Mouse (Mus musculus) kidney, postnatal 0 days (tissue): ENCODE results near the gene Axin1. TPM values are rescaled to one million over a fixed set of nuclear protein-coding genes. Genes with fewer than 3 reads are reported as not detected.
A peak's percentile ranks its signal among the peaks of the same experiment; 100 is the strongest.

Experiments used
- ATAC-seq: fragments of 200-750 bp; cut with Nextera tagmentation; replicated peaks from 2 replicates; pipeline ENCODE4 v1.8.0; 2017; ENCODE audit warnings: low read depth, moderate number of reproducible peaks, moderate TSS enrichment, moderate library complexity; ENCODE audit not compliant: low FRiP score
- DNase-seq: peaks from one replicate; pipeline ENCODE4 v3.0.0-alpha.2; 2016; ENCODE audit warnings: low spot score
- H3K27ac ChIP-seq: fragments of 300-500 bp; sonication (generic); 2 replicates; pipeline ENCODE4 v1.5.1; 2014; ENCODE audit warnings: mild to moderate bottlenecking
- H3K27me3 ChIP-seq: fragments of 300-500 bp; sonication (generic); 2 replicates; pipeline ENCODE4 v1.6.1; 2014; ENCODE audit warnings: low read length, mixed read lengths; ENCODE audit not compliant: insufficient read depth
- H3K36me3 ChIP-seq: fragments of 300-500 bp; sonication (generic); 2 replicates; pipeline ENCODE4 v1.6.1; 2014; ENCODE audit warnings: low read length, mixed read lengths; ENCODE audit not compliant: insufficient read depth
- H3K4me1 ChIP-seq: fragments of 300-500 bp; sonication (generic); replicated peaks from 2 replicates; pipeline ENCODE4 v1.6.1; 2014; ENCODE audit warnings: antibody characterized with exemption, low read length, mixed read lengths; ENCODE audit not compliant: insufficient read depth
- H3K4me2 ChIP-seq: fragments of 300-500 bp; sonication (generic); 2 replicates; pipeline ENCODE4 v1.6.1; 2014; ENCODE audit warnings: mild to moderate bottlenecking, low read length, moderate library complexity, mixed read lengths
- H3K4me3 ChIP-seq: fragments of 300-500 bp; sonication (generic); replicated peaks from 2 replicates; pipeline ENCODE4 v1.5.1; 2014; ENCODE audit warnings: low read depth, low read length
- H3K9ac ChIP-seq: fragments of 300-500 bp; sonication (generic); 2 replicates; pipeline ENCODE4 v1.6.1; 2014; ENCODE audit warnings: low read depth, low read length
- H3K9me3 ChIP-seq: fragments of 300-500 bp; sonication (generic); replicated peaks from 2 replicates; pipeline ENCODE4 v1.6.1; 2016; ENCODE audit warnings: low read length, inconsistent platforms, mixed read lengths
- CTCF ChIP-seq: IDR thresholded peaks from 2 replicates; pipeline ENCODE4 v1.5.1; 2016; ENCODE audit warnings: antibody characterized with exemption, low read depth, mild to moderate bottlenecking, moderate library complexity
- WGBS: fragments of 180-500 bp; shearing (Covaris S2); extraction: QIAGEN DNeasy Blood & Tissue Kit; methylation state at CpG from one replicate; pipeline ENCODE4 v1.1.7; 2014; 5-methylcytosine and 5-hydroxymethylcytosine counted together
- polyA plus RNA-seq: library from polyadenylated mRNA; unstranded; fragments of >200 nt; fragmentation: Nextera tagmentation; extraction: Ambion mirVana; gene quantifications from 2 replicates; pipeline ENCODE4 v1.2.1, GENCODE M21; 2015

The Axin1 gene
- polyA plus RNA-seq, 1 experiment from 2014 or later = 19.4 TPM

GRCm38 (mm10) chr17:26100166-26100565, 38.3 kb upstream of the Axin1 start:
- ATAC-seq = no peak
- no peak for TF ChIP-seq CTCF

GRCm38 (mm10) chr17:26101478-26101877, 37.0 kb upstream of the Axin1 start:
- Histone ChIP-seq H3K27ac (no peak overlapping the region), H3K27me3 (no peaks in the 10 kb centered on the region), H3K9me3 (no peaks in the 10 kb centered on the region), H3K36me3 (no peaks in the 10 kb centered on the region), H3K9ac (no peak overlapping the region), H3K4me2 (no peak overlapping the region), H3K4me3 (no peak overlapping the region), H3K4me1 (no peaks in the 10 kb centered on the region)
- TF ChIP-seq CTCF = no peak
- DNase-seq (peak; percentile 22), ATAC-seq (peak; percentile 80)
- 36% methylated on average over 4 of the region's 4 CpGs for WGBS

More at GRCm38 (mm10) chr17:26100166-26100565, 38.3 kb upstream of the Axin1 start:
- no peaks in the 10 kb centered on the region for H3K9me3 ChIP-seq
- H3K27me3 ChIP-seq = no peaks in the 10 kb centered on the region
- WGBS = 32% methylated on average over 2 of the region's 2 CpGs
- no peak overlapping the region for H3K4me3 ChIP-seq
- no peak for DNase-seq
- no peaks in the 10 kb centered on the region for H3K4me1 ChIP-seq
- H3K36me3 ChIP-seq = no peaks in the 10 kb centered on the region
- H3K9ac ChIP-seq = no peak overlapping the region
- H3K4me2 ChIP-seq = no peak overlapping the region
- H3K27ac ChIP-seq = no peak overlapping the region

- ATAC-seq = no peak
- Histone ChIP-seq H3K36me3 (no peaks in the 10 kb centered on the region), H3K9ac (no peak overlapping the region), H3K4me1 (no peaks in the 10 kb centered on the region), H3K9me3 (no peaks in the 10 kb centered on the region), H3K27ac (no peak overlapping the region), H3K4me2 (no peak overlapping the region), H3K27me3 (no peaks in the 10 kb centered on the region), H3K4me3 (no peak overlapping the region)
- no peak for DNase-seq
- 55% methylated on average over 4 of the region's 4 CpGs for WGBS
- no peak for TF ChIP-seq CTCF
Observed at GRCm38 (mm10) chr17:26105619-26106018, 32.9 kb upstream of the Axin1 start.

GRCm38 (mm10) chr17:26110156-26110555, 28.3 kb upstream of the Axin1 start:
- WGBS = 35% methylated on average over 4 of the region's 4 CpGs
- no peak for TF ChIP-seq CTCF

GRCm38 (mm10) chr17:26111024-26111423, 27.5 kb upstream of the Axin1 start:
- no peak for TF ChIP-seq CTCF
- H3K9ac ChIP-seq = no peak overlapping the region
- WGBS = 10% methylated on average over 4 of the region's 4 CpGs
- H3K4me3 ChIP-seq = no peak overlapping the region
- no peak overlapping the region for H3K4me2 ChIP-seq
- H3K27ac ChIP-seq = no peak overlapping the region
- H3K36me3 ChIP-seq = no peaks in the 10 kb centered on the region
- no peaks in the 10 kb centered on the region for H3K9me3 ChIP-seq
- DNase-seq = no peak
- peaks cover 9% of the 10 kb centered on the region; the same call in 1 of the 2 replicates for H3K4me1 ChIP-seq
- ATAC-seq = no peak
- H3K27me3 ChIP-seq = peaks cover 15% of the 10 kb centered on the region; the same call in 1 of the 2 replicates

More at GRCm38 (mm10) chr17:26110156-26110555, 28.3 kb upstream of the Axin1 start:
- Histone ChIP-seq H3K4me2 (no peak overlapping the region), H3K4me3 (no peak overlapping the region), H3K9ac (no peak overlapping the region), H3K27ac (no peak overlapping the region), H3K9me3 (no peaks in the 10 kb centered on the region), H3K36me3 (no peaks in the 10 kb centered on the region), H3K27me3 (peaks cover 9% of the 10 kb centered on the region; the same call in 1 of the 2 replicates), H3K4me1 (peaks cover 9% of the 10 kb centered on the region; the same call in 1 of the 2 replicates)
- ATAC-seq (no peak), DNase-seq (no peak)

- WGBS = 19% methylated on average over 4 of the region's 4 CpGs
- Histone ChIP-seq H3K4me2 (no peak overlapping the region), H3K9ac (no peak overlapping the region), H3K27me3 (peaks cover 15% of the 10 kb centered on the region; the same call in 1 of the 2 replicates), H3K27ac (no peak overlapping the region), H3K4me3 (no peak overlapping the region), H3K9me3 (no peaks in the 10 kb centered on the region), H3K36me3 (no peaks in the 10 kb centered on the region), H3K4me1 (peaks cover 9% of the 10 kb centered on the region; the same call in 1 of the 2 replicates)
- no peak for ATAC-seq
- no peak for DNase-seq
- TF ChIP-seq CTCF = no peak
Observed at GRCm38 (mm10) chr17:26111722-26112121, 26.8 kb upstream of the Axin1 start.

GRCm38 (mm10) chr17:26112751-26113150, 25.7 kb upstream of the Axin1 start:
- peak overlapping the region; percentile 66 for H3K4me3 ChIP-seq
- H3K9me3 ChIP-seq = no peaks in the 10 kb centered on the region
- H3K36me3 ChIP-seq = no peaks in the 10 kb centered on the region
- TF ChIP-seq CTCF = no peak
- H3K27me3 ChIP-seq = peaks cover 15% of the 10 kb centered on the region; the same call in 1 of the 2 replicates
- H3K9ac ChIP-seq = peak overlapping the region; percentile 74
- 16% methylated on average over 14 of the region's 14 CpGs for WGBS
- no peak overlapping the region for H3K27ac ChIP-seq
- peak overlapping the region; percentile 97 for H3K4me2 ChIP-seq
- DNase-seq = no peak
- no peak for ATAC-seq
- H3K4me1 ChIP-seq = peaks cover 9% of the 10 kb centered on the region; the same call in 1 of the 2 replicates
